Mouse (Mus musculus) G1E (cell line): ENCODE measurements around the gene Pkn2.

ENCODE experiments used
- CTCF ChIP-seq: IDR thresholded peaks from 2 replicates; pipeline ENCODE4 v1.5.1; 2012; ENCODE audit warnings: low read depth, low read length, inconsistent platforms, mixed read lengths
- GATA1 ChIP-seq: IDR thresholded peaks from 2 replicates; pipeline ENCODE4 v1.6.1; 2012; ENCODE audit warnings: borderline replicate concordance, low read length, inconsistent platforms, mixed read lengths
- GATA2 ChIP-seq: IDR thresholded peaks from 2 replicates; pipeline ENCODE4 v1.6.1; 2012; ENCODE audit warnings: low read depth, low read length, inconsistent platforms, borderline replicate concordance
- POLR2AphosphoS5 ChIP-seq: IDR thresholded peaks from 2 replicates; pipeline ENCODE4 v1.6.1; 2012; ENCODE audit warnings: low read depth, low read length, inconsistent platforms; ENCODE audit not compliant: insufficient replicate concordance
- TAL1 ChIP-seq: conservative IDR thresholded peaks from 2 replicates; pipeline ENCODE4 v1.6.1; 2012; ENCODE audit warnings: low read depth, low read length, inconsistent platforms, mixed read lengths

- TF ChIP-seq TAL1: no peak
- TF ChIP-seq CTCF: peak; percentile 83
- TF ChIP-seq GATA2: no peak
- no peak for TF ChIP-seq POLR2AphosphoS5
- TF ChIP-seq GATA1: no peak
Measured at GRCm38 (mm10) chr3:142743973-142744898, 137.6 kb downstream of the Pkn2 start.
